Mouse (Mus musculus) MEL (cell line): Measurements from ENCODE around the gene Cacna1s.

ENCODE experiments used
- BHLHE40 ChIP-seq: IDR thresholded peaks from 2 replicates; pipeline ENCODE4 v1.6.1; 2012; ENCODE audit warnings: low read depth, mild to moderate bottlenecking, inconsistent platforms, low read length, improper control_type of control experiment, borderline replicate concordance
- CTCF ChIP-seq, 3 experiments: IDR thresholded peaks in 2 of 3; conservative IDR thresholded peaks in 1 of 3; 2 replicates each; pipeline ENCODE4 v1.5.1; 2011 to 2012; ENCODE audit warnings: low read length in 3 of 3, low read depth in 2 of 3, mild to moderate bottlenecking in 2 of 3, improper control_type of control experiment in 1 of 3, inconsistent platforms in 1 of 3, mixed read lengths in 1 of 3, moderate library complexity in 1 of 3; ENCODE audit not compliant: control insufficient read depth in 1 of 3, insufficient read depth in 1 of 3, poor library complexity in 1 of 3, severe bottlenecking in 1 of 3
- HCFC1 ChIP-seq: IDR thresholded peaks from 2 replicates; pipeline ENCODE4 v1.6.1; 2012; ENCODE audit warnings: low read depth, mild to moderate bottlenecking, inconsistent platforms, low read length, improper control_type of control experiment, moderate library complexity
- POLR2A ChIP-seq, 2 experiments: IDR thresholded peaks; 2 replicates each; pipeline ENCODE4 v1.6.1; 2011 to 2012; ENCODE audit warnings: low read length in 2 of 2, mild to moderate bottlenecking in 2 of 2, control low read depth in 1 of 2, improper control_type of control experiment in 1 of 2, low read depth in 1 of 2, moderate library complexity in 1 of 2; ENCODE audit not compliant: control insufficient read depth in 1 of 2, insufficient read depth in 1 of 2, poor library complexity in 1 of 2
- UBTF ChIP-seq: IDR thresholded peaks from 2 replicates; pipeline ENCODE4 v1.6.1; 2012; ENCODE audit warnings: low read depth, mild to moderate bottlenecking, inconsistent platforms, low read length, improper control_type of control experiment, moderate library complexity, borderline replicate concordance; ENCODE audit not compliant: insufficient read depth
- ZMIZ1 ChIP-seq: IDR thresholded peaks from 2 replicates; pipeline ENCODE4 v1.6.1; 2012; ENCODE audit warnings: low read depth, mild to moderate bottlenecking, inconsistent platforms, low read length, improper control_type of control experiment, moderate library complexity

DNA sequence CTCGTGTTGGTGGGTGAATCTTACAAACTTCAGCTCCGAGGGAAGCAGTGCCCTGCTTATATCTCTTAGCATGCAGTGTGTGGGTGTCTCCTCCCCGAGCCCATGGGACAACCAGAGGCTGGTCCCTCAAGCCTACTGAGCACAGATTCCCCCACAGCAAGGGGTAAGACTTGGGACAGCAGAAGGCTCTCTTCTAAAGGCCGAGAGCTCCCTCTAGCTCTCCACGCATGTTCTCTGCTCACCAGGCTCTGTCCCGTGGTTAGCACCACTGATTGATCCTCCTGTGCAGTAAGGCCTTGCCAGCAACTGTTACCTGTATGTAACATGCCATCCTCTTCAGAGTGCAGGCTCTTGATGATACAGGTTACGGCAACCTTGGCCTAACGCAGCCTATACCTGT, 115.1 kb downstream of the Cacna1s start:
- TF ChIP-seq ZMIZ1, result no peak
- TF ChIP-seq POLR2A (IDR thresholded peaks at IDR 0.05; ENCODE audit: control insufficient read depth in 1 of 2, insufficient read depth in 1 of 2, low read depth in 1 of 2, low read length in 2 of 2, poor library complexity in 1 of 2), result no peak
- no peak; a peak in 1 of 6 replicates for TF ChIP-seq CTCF (IDR thresholded peaks at IDR 0.05 in 2 of 3, conservative IDR thresholded peaks at IDR 0.05 in 1 of 3; ENCODE audit: control insufficient read depth in 1 of 3, insufficient read depth in 1 of 3, low read depth in 2 of 3, low read length in 3 of 3, poor library complexity in 1 of 3, severe bottlenecking in 1 of 3)
- no peak for TF ChIP-seq BHLHE40
- no peak for TF ChIP-seq UBTF
- TF ChIP-seq HCFC1, result no peak
